Mouse (Mus musculus): ENCODE measurements around the gene Nfx1. TPM values are rescaled to one million over a fixed set of nuclear protein-coding genes. Genes with fewer than 3 reads are reported as not detected.

Nfx1 gene
- total and polyA plus RNA-seq, 2 experiments, result 21.5 to 31.6 TPM

GRCm38 (mm10) chr4:41073008-41073817 lies 102.5 kb downstream of the Nfx1 start:
- H3K27ac ChIP-seq (replicated peaks; ENCODE audit: insufficient read depth, low read depth, low read length), result no peak overlapping the region
- peak; percentile 27 for DNase-seq (ENCODE audit: extremely low read depth, low read depth, low spot score)
- H3K27me3 ChIP-seq (ENCODE audit: control insufficient read depth, insufficient read depth, low read length), result no peaks in the 10 kb centered on the region
- H3K4me3 ChIP-seq (ENCODE audit: insufficient read depth, low read depth, low read length), result no peak overlapping the region
- no peaks in the 10 kb centered on the region for H3K79me2 ChIP-seq (ENCODE audit: control insufficient read depth, insufficient read depth, low read length)
- H3K9ac ChIP-seq (ENCODE audit: low read depth, low read length), result no peak overlapping the region
- H3K4me1 ChIP-seq (ENCODE audit: control insufficient read depth, insufficient read depth, low read length), result no peaks in the 10 kb centered on the region
- H3K36me3 ChIP-seq (ENCODE audit: control insufficient read depth, insufficient read depth, low read length), result no peaks in the 10 kb centered on the region
- 78% methylated on average over 12 of the region's 12 CpGs for WGBS
- TF ChIP-seq POLR2A (IDR thresholded peaks at IDR 0.05; ENCODE audit: extremely low read depth, insufficient read depth, low read length), result no peak
- no peak for TF ChIP-seq CTCF (IDR thresholded peaks at IDR 0.05; ENCODE audit: low read depth, low read length)

- Histone ChIP-seq H3K79me2 (ENCODE audit: control insufficient read depth, insufficient read depth, low read length) (no peaks in the 10 kb centered on the region), H3K4me3 (ENCODE audit: insufficient read depth, low read depth, low read length) (no peak overlapping the region), H3K9ac (ENCODE audit: low read depth, low read length) (no peak overlapping the region), H3K27me3 (ENCODE audit: control insufficient read depth, insufficient read depth, low read length) (no peaks in the 10 kb centered on the region), H3K36me3 (ENCODE audit: control insufficient read depth, insufficient read depth, low read length) (no peaks in the 10 kb centered on the region), H3K4me1 (ENCODE audit: control insufficient read depth, insufficient read depth, low read length) (no peaks in the 10 kb centered on the region), H3K27ac (replicated peaks; ENCODE audit: insufficient read depth, low read depth, low read length) (no peak overlapping the region)
- WGBS, result 75% methylated on average over 6 of the region's 6 CpGs
- TF ChIP-seq CTCF (IDR thresholded peaks at IDR 0.05; ENCODE audit: low read depth, low read length) (no peak), POLR2A (IDR thresholded peaks at IDR 0.05; ENCODE audit: extremely low read depth, insufficient read depth, low read length) (no peak)
- DNase-seq (ENCODE audit: extremely low read depth, low read depth, low spot score), result no peak
These were observed 103.8 kb downstream of the Nfx1 start for GRCm38 (mm10) chr4:41074461-41074860.

Other genes with a start within 250 kb of the Nfx1 start
- 85.2 and 135 TPM in 2 replicates for gene Dnaja1, start 248.8 kb upstream of the Nfx1 start, total RNA-seq (2014; rRNA removed)
- gene Dnaja1, start 248.8 kb upstream of the Nfx1 start, polyA plus RNA-seq (2012; rRNA removed), result 9.1 and 11.5 TPM in 2 replicates
- gene Smu1, start 213.0 kb upstream of the Nfx1 start, total RNA-seq (2014; rRNA removed), result 53.0 and 58.3 TPM in 2 replicates
- gene Smu1, start 213.0 kb upstream of the Nfx1 start, polyA plus RNA-seq (2012; rRNA removed), result 16.2 TPM in 2 replicates
- gene B4galt1, start 116.9 kb upstream of the Nfx1 start, total RNA-seq (2014; rRNA removed), result 11.0 and 13.8 TPM in 2 replicates
- gene B4galt1, start 116.9 kb upstream of the Nfx1 start, polyA plus RNA-seq (2012; rRNA removed), result 20.7 and 28.1 TPM in 2 replicates
- gene Spink4, start 50.9 kb upstream of the Nfx1 start, total RNA-seq (2014; rRNA removed), result 1.4 and 1.9 TPM in 2 replicates
- gene Spink4, start 50.9 kb upstream of the Nfx1 start, polyA plus RNA-seq (2012; rRNA removed), result 0.93 and 1.9 TPM in 2 replicates
- gene Bag1, start 22.6 kb upstream of the Nfx1 start, total RNA-seq (2014; rRNA removed), result 88.7 and 101 TPM in 2 replicates
- gene Bag1, start 22.6 kb upstream of the Nfx1 start, polyA plus RNA-seq (2012; rRNA removed), result 59.6 and 75.9 TPM in 2 replicates
- gene Chmp5, start 22.5 kb upstream of the Nfx1 start, total RNA-seq (2014; rRNA removed), result 63.0 and 78.5 TPM in 2 replicates
- 12.0 and 13.7 TPM in 2 replicates for gene Chmp5, start 22.5 kb upstream of the Nfx1 start, polyA plus RNA-seq (2012; rRNA removed)
- gene Aqp7, start 77.2 kb downstream of the Nfx1 start, total RNA-seq (2014; rRNA removed), result 0.07 and 0.09 TPM in 2 replicates
- 0.04 and 0.26 TPM in 2 replicates for gene Aqp7, start 77.2 kb downstream of the Nfx1 start, polyA plus RNA-seq (2012; rRNA removed)
- not detected in 2 replicates for gene Aqp3, start 127.3 kb downstream of the Nfx1 start, total RNA-seq (2014; rRNA removed)
- not detected in 2 replicates for gene Aqp3, start 127.3 kb downstream of the Nfx1 start, polyA plus RNA-seq (2012; rRNA removed)
- gene Nol6, start 153.5 kb downstream of the Nfx1 start, total RNA-seq (2014; rRNA removed), result 6.6 and 7.2 TPM in 2 replicates
- 16.8 and 18.7 TPM in 2 replicates for gene Nol6, start 153.5 kb downstream of the Nfx1 start, polyA plus RNA-seq (2012; rRNA removed)
- gene Ube2r2, start 164.8 kb downstream of the Nfx1 start, total RNA-seq (2014; rRNA removed), result 30.4 and 31.1 TPM in 2 replicates
- 40.4 and 50.7 TPM in 2 replicates for gene Ube2r2, start 164.8 kb downstream of the Nfx1 start, polyA plus RNA-seq (2012; rRNA removed)